Mouse (Mus musculus): Measurements from ENCODE around the gene Arpc5. TPM values are rescaled to one million over a fixed set of nuclear protein-coding genes. Genes with fewer than 3 reads are reported as not detected.

Arpc5 gene
- polyA plus RNA-seq, 1 experiment from 2014 or later: 510 TPM

DNA sequence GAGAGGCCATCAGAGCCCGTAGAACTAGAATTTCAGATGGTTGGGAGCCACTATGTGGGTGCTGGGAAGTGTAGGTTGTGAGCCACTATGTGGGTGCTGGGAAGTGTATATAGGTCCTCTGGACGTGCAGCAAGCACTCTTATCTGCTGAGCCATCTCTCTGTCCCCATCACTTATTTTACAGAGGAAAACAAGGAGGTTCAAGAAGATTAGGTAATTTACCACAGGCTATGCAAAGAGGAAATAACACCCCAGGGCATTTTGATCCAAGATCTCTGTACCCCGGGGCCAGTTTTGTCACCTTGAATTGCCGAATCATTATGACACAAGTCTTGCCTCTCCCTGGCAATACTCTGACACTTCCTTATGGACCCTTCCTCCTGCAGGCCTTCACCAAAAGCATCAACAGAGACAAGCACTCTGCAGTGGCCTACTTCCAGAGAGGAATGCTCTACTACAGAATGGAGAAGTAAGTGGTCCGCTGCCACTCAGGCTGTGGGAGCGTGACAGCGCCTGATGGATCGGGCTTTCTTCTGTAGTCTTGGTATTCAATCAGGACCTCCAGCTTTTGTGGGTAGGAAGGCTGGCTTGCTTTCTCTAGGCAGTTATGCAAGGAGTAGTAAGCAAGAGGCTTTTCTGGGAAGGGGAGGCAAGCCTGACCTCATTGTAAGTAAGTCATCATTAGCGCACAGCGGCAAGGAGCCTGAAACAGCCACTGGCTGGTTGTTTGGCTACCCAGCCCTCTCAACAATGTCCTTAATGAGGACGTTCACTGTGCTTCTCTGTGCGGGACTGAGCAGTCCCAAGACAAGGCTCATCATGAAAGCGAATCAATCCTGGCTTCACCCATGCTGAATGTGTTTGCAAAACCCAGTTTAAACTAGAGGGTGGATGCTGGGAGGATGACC is 44.4 kb downstream of the Arpc5 start:
- no peak for DNase-seq (ENCODE audit: low spot score)

DNA sequence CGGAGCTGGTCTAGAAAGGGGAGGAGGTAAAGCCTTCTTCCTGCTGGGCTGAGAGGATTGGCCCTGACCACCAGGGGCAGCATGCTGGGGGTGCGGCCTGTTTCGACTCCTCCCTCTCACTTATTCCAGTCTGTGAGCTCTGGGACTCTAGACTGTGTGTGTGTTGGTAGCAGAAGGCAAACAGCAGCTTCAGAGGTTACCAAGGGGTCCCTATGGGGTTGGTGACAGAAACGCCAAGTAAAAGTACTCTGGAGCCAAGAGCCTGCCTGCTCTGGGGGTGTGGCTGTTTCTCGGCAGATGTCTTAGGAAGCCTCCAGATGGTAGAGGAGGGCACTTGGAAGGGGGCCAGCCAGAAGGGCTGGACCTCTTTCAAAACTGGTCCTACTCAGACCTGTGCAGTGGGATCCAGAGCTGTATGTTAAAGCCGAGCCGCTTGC is 48.9 kb downstream of the Arpc5 start:
- no peak for DNase-seq (ENCODE audit: low spot score)

DNA sequence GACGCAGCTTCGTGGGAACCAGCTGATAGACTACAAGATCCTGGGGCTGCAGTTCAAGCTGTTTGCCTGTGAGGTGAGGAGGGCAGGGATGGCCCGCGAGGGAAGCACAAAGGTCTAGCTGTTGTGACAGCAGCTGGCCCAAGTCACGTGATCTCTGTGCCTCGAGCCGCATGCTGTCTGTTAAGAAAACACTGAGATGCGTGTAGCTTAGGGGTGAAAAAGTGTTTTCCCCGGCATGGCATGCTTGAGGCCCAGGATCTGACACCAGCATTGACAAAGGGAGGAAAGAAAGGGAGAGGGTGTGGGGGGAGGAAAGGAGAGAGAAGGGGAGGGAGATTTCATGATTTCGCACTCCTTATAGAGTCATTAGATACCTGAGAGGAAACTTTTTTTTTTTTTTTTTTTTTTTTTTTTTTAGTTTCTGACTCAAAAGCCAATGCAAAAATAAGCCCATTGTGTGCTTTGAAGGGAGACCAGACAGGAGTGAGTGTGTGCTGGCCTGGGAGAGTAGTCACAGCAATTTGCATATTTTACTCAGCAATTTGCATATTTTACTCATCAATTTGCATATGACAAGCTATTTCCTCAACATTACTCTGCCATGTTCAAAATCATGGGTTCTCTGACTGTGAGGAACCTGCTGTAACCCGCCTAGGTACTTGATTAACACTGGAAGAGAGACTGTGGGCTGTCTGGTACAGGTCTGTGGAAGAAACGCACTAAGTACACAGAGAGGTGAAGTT is 50.9 kb downstream of the Arpc5 start:
- DNase-seq (ENCODE audit: low spot score): no peak

DNA sequence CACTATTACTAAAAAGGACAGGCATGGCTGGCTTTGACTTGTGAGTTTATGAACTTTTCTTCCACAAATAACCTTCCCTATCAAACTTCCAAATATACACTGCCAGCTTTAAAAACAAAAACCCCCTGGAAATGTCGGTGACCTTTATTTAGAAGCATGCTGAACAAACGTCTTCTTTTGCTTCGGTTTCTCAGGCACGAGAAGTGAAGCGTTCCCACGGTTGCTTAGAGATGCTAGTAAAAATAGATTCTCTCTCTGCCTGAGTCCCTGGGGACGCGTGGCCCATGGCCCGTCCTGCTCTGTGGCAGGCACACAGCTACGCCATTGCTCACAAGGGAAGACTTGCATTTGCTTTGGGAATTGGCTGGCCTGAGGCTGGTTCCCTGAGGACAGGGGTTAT is 51.5 kb downstream of the Arpc5 start:
- no peak for DNase-seq (ENCODE audit: low spot score)

DNA sequence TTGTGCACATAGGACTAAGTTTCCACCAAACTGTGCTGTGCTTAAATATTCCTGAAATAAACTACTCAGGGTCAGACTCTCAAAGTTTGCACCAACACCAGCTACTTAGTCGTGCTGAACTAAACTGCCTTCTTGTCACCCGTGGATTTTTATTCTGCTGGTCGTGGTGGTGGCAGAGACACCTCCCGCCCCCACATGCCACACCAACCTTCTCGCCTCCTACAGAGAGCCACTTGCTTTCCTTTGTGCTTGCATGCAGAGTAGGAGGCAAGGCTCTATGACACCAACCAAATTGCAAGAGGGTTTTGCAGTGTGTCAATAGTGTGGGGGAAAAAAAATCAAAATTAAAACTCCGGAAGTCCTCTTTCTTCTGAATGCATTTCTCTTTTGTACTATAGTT is 53.2 kb downstream of the Arpc5 start:
- DNase-seq (ENCODE audit: low spot score): no peak

DNA sequence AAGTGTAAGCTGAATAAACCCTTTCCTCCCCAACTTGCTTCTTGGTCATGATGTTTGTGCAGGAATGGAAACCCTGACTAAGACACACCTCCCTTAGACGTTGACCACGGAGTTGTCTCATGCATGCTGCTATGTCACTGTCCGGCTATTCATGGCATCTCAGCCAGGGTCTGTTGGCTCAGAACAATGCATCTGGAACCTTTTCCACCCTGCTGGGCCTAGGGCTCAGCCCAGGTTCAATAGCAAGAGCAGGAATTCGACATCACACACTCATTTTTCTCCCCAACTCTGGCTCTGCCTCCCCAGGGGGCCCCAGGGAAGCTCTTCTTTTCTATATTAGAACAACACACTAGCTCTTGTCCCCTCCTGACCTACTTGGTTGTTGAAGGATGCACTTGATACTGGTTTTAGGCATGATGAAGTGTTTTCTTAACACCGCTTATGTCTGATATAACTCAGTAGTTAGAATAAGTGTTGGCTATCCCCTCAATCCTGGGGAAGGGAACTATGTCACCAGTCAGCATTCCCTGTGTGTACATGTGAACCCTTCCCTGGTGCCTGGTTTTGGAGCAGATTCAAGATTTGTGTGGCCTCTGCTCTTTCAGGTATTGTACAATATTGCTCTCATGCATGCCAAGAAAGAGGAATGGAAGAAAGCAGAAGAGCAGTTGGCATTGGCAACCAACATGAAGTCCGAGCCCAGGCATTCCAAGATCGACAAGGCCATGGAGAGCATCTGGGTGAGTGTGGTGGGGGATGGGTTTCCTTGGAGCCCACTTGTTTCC is 54.8 kb downstream of the Arpc5 start:
- no peak for DNase-seq (ENCODE audit: low spot score)

DNA sequence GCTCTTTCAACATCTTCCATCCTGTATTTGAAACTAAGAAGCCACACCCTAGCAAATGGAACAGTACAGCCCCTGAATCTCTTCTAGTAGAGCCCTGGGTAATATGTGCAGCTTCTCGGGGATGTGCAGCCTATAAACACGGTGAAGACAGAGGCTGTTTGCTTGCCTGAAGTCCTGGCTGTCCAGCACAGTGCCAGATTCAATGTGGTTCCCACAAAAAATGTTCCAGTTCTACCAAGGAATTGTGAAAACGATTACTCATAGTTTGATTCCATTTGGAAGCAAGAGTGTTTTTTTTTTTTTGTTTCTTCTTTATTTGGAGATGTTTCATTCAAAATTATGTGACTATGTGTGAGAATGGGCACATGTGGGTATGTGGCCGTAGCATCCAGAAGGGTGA is 55.4 kb downstream of the Arpc5 start:
- no peak for DNase-seq (ENCODE audit: low spot score)

DNA sequence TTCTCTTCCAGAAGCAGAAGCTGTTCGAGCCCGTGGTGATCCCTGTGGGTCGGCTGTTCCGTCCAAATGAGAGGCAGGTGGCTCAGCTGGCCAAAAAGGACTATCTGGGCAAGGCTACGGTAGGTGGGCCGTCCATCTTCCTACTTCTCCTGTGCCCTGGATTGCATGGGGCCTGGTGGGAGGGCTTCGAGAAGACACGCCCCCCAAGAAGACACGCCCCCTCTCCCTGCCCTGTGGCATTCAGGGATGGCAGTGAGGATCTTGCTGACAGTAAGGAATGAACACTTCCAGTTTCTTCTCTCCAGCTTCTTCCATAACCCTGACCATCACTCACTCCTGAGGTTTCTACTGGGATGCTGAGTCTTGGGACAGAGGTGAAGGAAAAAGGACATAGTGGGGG is 57.9 kb downstream of the Arpc5 start:
- no peak for DNase-seq (ENCODE audit: low spot score)

Other genes with a start within 250 kb of the Arpc5 start
- not detected in 2 replicates for gene Apobec4, start 16.0 kb upstream of the Arpc5 start, polyA plus RNA-seq (2015; fragmentation: Nextera tagmentation; extraction: Ambion mirVana)
- gene Rgl1, start 191 bp upstream of the Arpc5 start, polyA plus RNA-seq (2015; fragmentation: Nextera tagmentation; extraction: Ambion mirVana): 9.8 and 10.4 TPM in 2 replicates
- 9.0 and 10.0 TPM in 2 replicates for gene Ncf2, start 33.7 kb downstream of the Arpc5 start, polyA plus RNA-seq (2015; fragmentation: Nextera tagmentation; extraction: Ambion mirVana)
- gene Smg7, start 136.1 kb downstream of the Arpc5 start, polyA plus RNA-seq (2015; fragmentation: Nextera tagmentation; extraction: Ambion mirVana): 23.5 and 24.3 TPM in 2 replicates
- 0.36 and 0.38 TPM in 2 replicates for gene Nmnat2, start 188.5 kb downstream of the Arpc5 start, polyA plus RNA-seq (2015; fragmentation: Nextera tagmentation; extraction: Ambion mirVana)

Measured in thymus, postnatal 0 days (tissue).